Mouse (Mus musculus) retina, postnatal 1 day (tissue): ENCODE results near the gene Olfr510.
"Not testable (repeated sequence)": the region's sequence is repeated elsewhere in the genome, so short reads cannot be mapped to it uniquely, and the experiment has no call there.

Experiments
- DNase-seq: peaks from one replicate; pipeline ENCODE4 v3.0.0-alpha.2; 2012

Olfr510 gene

GRCm38 (mm10) chr7:108666118-108666517 is at the start of gene Olfr510:
Olfr510 (plus strand) TSS chr7:108666418.
- no peak for DNase-seq

DNA sequence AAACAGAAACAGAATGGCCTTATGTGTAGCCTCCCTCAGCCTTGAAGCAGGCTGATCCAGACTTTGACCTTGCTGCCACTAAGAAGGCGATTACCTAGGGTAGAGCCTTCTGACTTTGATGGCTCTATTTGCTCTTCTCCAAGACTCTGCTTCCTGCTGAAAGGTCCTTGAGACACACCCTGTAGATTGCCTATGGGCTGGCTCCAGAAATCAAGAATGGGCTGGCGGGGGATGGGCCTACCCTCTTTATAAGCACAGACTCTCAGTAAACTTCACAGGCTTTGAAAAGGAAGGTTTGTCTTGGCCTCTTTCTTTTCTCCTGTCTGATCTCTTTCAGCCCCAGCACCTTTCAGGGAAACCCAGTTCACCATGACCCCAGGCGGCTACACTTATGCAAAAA is 49.4 kb upstream of the Olfr510 start:
- not testable (repeated sequence) for DNase-seq

DNA sequence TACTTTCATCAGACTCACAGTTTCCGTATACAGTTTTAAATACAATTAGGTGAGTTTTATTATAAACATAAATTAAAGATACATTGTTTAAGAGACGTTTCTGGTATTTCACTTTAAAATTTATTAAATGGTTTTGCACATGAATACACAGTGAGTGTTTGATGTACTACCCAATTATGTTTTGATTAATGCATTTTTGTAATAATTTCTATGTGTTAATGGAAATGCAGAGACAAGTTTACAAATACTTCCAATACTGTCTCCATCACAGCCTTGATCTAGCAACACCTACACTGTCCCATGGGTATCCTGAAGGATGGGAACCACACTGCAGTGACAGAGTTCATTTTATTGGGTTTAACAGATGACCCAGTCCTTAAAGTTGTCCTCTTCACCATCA is 44.7 kb upstream of the Olfr510 start, which contains the start of gene Olfr507:
TSS of gene Olfr507 (plus strand) at position 301 of the 400 bp plus-strand sequence.
- no peak for DNase-seq

GRCm38 (mm10) chr7:108629694-108630093 is 36.5 kb upstream of the Olfr510 start, which contains the start of gene Olfr508:
Olfr508 (plus strand) TSS chr7:108629994.
- no peak for DNase-seq

- no peak for DNase-seq
Observed at GRCm38 (mm10) chr7:108651806-108652205, 14.4 kb upstream of the Olfr510 start, which contains the start of gene Olfr509. Olfr509 (minus strand) TSS chr7:108651906.

GRCm38 (mm10) chr7:108662419-108662818 is 3.8 kb upstream of the Olfr510 start:
- no peak for DNase-seq

GRCm38 (mm10) chr7:108671058-108671457 is 4.8 kb downstream of the Olfr510 start:
- no peak for DNase-seq

GRCm38 (mm10) chr7:108678886-108679285 is 12.7 kb downstream of the Olfr510 start:
- no peak for DNase-seq

- no peak for DNase-seq
Observed at GRCm38 (mm10) chr7:108713020-108713419, 46.8 kb downstream of the Olfr510 start, which contains the start of gene Olfr512. Olfr512 (plus strand) TSS chr7:108713320.
